Mouse (Mus musculus) embryonic facial prominence, embryonic 13.5 days (tissue): ENCODE measurements around the gene Defb42. TPM values are rescaled to one million over a fixed set of nuclear protein-coding genes. Genes with fewer than 3 reads are reported as not detected.

Experiments used
- ATAC-seq: fragments of 200-750 bp; cut with Nextera tagmentation; 2 replicates; pipeline ENCODE4 v1.8.0; 2017; ENCODE audit warnings: low read depth; ENCODE audit not compliant: insufficient number of reproducible peaks, insufficient read depth, low FRiP score, low TSS enrichment
- H3K27ac ChIP-seq: fragments of 300-500 bp; sonication (generic); 2 replicates; pipeline ENCODE4 v1.5.1; 2015; ENCODE audit warnings: moderate library complexity, mild to moderate bottlenecking, inconsistent platforms
- H3K27me3 ChIP-seq: fragments of 300-500 bp; sonication (generic); 2 replicates; pipeline ENCODE4 v1.6.1; 2015; ENCODE audit warnings: mild to moderate bottlenecking, inconsistent platforms
- H3K36me3 ChIP-seq: fragments of 300-500 bp; sonication (generic); 2 replicates; pipeline ENCODE4 v1.6.1; 2015; ENCODE audit warnings: mild to moderate bottlenecking, inconsistent platforms
- H3K4me1 ChIP-seq: fragments of 300-500 bp; sonication (generic); 2 replicates; pipeline ENCODE4 v1.6.1; 2015; ENCODE audit warnings: inconsistent platforms
- H3K4me2 ChIP-seq: fragments of 300-500 bp; sonication (generic); 2 replicates; pipeline ENCODE4 v1.6.1; 2015; ENCODE audit warnings: moderate library complexity, mild to moderate bottlenecking, inconsistent platforms
- H3K4me3 ChIP-seq: fragments of 300-500 bp; sonication (generic); 2 replicates; pipeline ENCODE4 v1.5.1; 2015; ENCODE audit warnings: mild to moderate bottlenecking, inconsistent platforms
- H3K9ac ChIP-seq: fragments of 300-500 bp; sonication (generic); 2 replicates; pipeline ENCODE4 v1.6.1; 2015; ENCODE audit warnings: mild to moderate bottlenecking, inconsistent platforms
- H3K9me3 ChIP-seq: fragments of 300-500 bp; sonication (generic); 2 replicates; pipeline ENCODE4 v1.6.1; 2016; ENCODE audit warnings: inconsistent platforms
- WGBS: fragments of 180-500 bp; shearing (Covaris S2); methylation state at CpG from one replicate; pipeline ENCODE4 v1.1.7; 2015; ENCODE audit warnings: mixed read lengths; 5-methylcytosine and 5-hydroxymethylcytosine counted together
- polyA plus RNA-seq: library from polyadenylated mRNA; unstranded; fragments of >200 nt; fragmentation: Nextera tagmentation; extraction: Ambion mirVana; gene quantifications from 2 replicates; pipeline ENCODE4 v1.2.1, GENCODE M21; 2015

The Defb42 gene
- polyA plus RNA-seq, 1 experiment from 2014 or later = not detected

DNA sequence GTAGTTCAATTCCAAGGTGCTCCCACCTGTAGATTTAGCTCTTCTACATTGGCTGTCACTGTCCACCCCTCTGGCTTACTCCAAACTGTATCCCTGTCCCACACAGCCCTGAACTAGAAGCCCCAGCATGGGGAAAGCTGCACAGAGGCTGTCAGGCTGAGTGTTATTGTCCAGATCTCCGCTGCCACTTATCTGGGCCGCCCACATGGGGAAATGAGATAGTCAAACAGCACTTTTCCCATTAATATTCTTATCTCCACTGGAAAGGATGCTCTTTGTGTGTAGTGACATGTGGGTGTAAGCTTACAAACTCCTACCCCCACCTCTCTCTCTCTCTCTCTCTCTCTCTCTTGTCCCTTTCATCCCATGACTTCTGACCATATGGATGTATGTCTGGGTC is 15.4 kb downstream of the Defb42 start:
- H3K4me2 ChIP-seq = no peak overlapping the region
- H3K9ac ChIP-seq = no peak overlapping the region
- no peaks in the 10 kb centered on the region for H3K9me3 ChIP-seq
- no peaks in the 10 kb centered on the region for H3K4me1 ChIP-seq
- WGBS = 86% methylated on average over 2 of the region's 2 CpGs
- no peak overlapping the region for H3K4me3 ChIP-seq
- ATAC-seq = no peak
- no peak overlapping the region for H3K27ac ChIP-seq
- peaks cover 4% of the 10 kb centered on the region; the same call in 1 of the 2 replicates for H3K27me3 ChIP-seq
- H3K36me3 ChIP-seq = no peaks in the 10 kb centered on the region

- no peak overlapping the region for H3K9ac ChIP-seq
- H3K27me3 ChIP-seq = peaks cover 5% of the 10 kb centered on the region
- no peak for ATAC-seq
- H3K36me3 ChIP-seq = no peaks in the 10 kb centered on the region
- no peak overlapping the region for H3K4me3 ChIP-seq
- H3K9me3 ChIP-seq = no peaks in the 10 kb centered on the region
- H3K4me2 ChIP-seq = no peak overlapping the region
- H3K27ac ChIP-seq = no peak overlapping the region
- H3K4me1 ChIP-seq = no peaks in the 10 kb centered on the region
- WGBS = 72% methylated on average over 5 of the region's 5 CpGs
These were observed 18.6 kb downstream of the Defb42 start for GRCm38 (mm10) chr14:63065391-63065790.

DNA sequence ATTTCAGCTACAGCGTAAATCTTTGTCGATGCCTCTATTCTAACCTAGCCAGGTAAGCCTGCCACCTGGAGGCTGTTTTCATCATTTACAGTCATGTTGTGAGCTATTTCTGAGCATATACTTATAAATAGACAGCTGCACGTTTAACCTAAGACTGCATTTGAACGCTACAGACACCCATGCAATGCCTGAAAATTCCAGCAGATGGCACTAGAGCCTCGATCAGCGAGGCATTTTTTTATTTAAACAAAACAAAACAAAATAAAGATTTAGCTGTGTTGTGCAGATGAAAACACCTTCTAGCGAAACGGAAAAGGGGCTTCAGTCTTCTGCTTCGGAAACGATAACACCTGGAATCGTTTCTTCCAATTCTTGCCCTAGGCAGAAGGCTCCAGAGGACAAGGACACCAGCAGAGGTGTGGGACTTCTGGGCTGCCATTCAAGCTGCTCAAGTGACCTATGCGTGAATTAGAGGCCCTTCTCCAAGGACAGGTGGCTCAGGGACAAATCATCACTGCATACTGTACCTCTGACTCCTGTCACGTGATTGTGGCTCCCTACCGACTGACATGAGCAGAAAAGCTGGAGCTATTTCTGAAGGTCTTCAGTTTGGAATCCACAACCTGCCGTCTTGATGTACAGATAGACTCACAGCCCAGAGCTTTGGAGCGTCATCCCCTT is 20.0 kb downstream of the Defb42 start:
- Histone ChIP-seq H3K4me2 (peak overlapping the region; percentile 46), H3K9ac (0 out of 2 replicates have a peak overlapping the region, but pooled peaks have one; percentile 3), H3K27me3 (peaks cover 9% of the 10 kb centered on the region), H3K4me1 (no peaks in the 10 kb centered on the region), H3K36me3 (no peaks in the 10 kb centered on the region), H3K27ac (no peak overlapping the region), H3K9me3 (no peaks in the 10 kb centered on the region), H3K4me3 (peak overlapping the region; percentile 18; the same call in 1 of the 2 replicates)
- WGBS = 27% methylated on average over 16 of the region's 16 CpGs
- ATAC-seq = no peak

GRCm38 (mm10) chr14:63067708-63068107 is 20.9 kb downstream of the Defb42 start:
- peaks cover 9% of the 10 kb centered on the region for H3K27me3 ChIP-seq
- no peak overlapping the region for H3K4me3 ChIP-seq
- no peaks in the 10 kb centered on the region for H3K9me3 ChIP-seq
- WGBS = 77% methylated on average over 15 of the region's 15 CpGs
- ATAC-seq = no peak
- no peak overlapping the region for H3K9ac ChIP-seq
- no peak overlapping the region for H3K27ac ChIP-seq
- H3K4me2 ChIP-seq = no peak overlapping the region
- no peaks in the 10 kb centered on the region for H3K36me3 ChIP-seq
- H3K4me1 ChIP-seq = no peaks in the 10 kb centered on the region

Other genes starting within 250 kb of the Defb42 start
- gene Wdfy2, start 209.3 kb upstream of the Defb42 start, polyA plus RNA-seq = 7.4 and 9.2 TPM in 2 replicates
- gene Defb48, start 62.5 kb upstream of the Defb42 start, polyA plus RNA-seq = not detected in 2 replicates
- not detected in 2 replicates for gene Defb47, start 48.9 kb upstream of the Defb42 start, polyA plus RNA-seq
- gene Defb43, start 35.2 kb upstream of the Defb42 start, polyA plus RNA-seq = not detected in 2 replicates
- not detected in 2 replicates for gene Defb30, start 3.0 kb downstream of the Defb42 start, polyA plus RNA-seq